In the genomic region with DNA sequence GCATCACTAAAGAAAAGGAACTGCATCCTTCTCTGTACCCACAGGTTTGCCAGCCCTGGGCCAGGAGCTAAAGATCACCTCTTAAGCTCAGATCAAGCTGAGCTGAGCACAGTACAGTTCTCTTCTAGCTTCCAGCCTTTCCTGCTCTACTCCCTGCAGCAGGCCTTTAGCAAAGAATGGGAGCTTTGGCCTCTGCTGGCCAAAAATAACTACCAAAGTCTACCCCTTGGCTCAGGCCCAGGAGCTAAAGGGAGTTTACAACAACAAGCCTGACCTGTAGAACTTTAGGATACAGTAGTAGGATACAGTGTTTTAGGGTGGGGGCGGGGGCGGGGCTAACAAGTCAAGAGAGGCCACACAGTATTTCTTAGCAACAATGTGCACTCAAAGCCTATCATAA, we compare ENCODE assay signal across 9 mouse cellular contexts. TPM values are rescaled to one million over a fixed set of nuclear protein-coding genes. Genes with fewer than 3 reads are reported as not detected.
DNase-seq lines count a peak whose midpoint lies in the region; ATAC-seq and TF ChIP-seq lines count a peak whose summit lies in the region.
"Had no signal": no experiment of that assay in that cellular context is flagged by ENCODE, and none has a peak within 500 bp of the region (broad histone marks: within the 10 kb centered on the region; RNA-seq: fewer than 3 reads in every experiment).

No protein-coding gene starts in this region.

- dilution Hi-C loops in CH12.LX (cut with MboI; ENCODE audit: extremely low pct_ligation_motif_present, extremely low pct_unique_long_range_greater_than_20kb, low sequenced_read_pairs) = no loop called here

- TF ChIP-seq POLR2A in CH12.LX (IDR thresholded peaks at IDR 0.05; ENCODE audit: low read depth, low read length) = no peak

- peaks cover 23 to 39% of the 10 kb centered on the region in 2 experiments for H3K36me3 ChIP-seq in CH12.LX (replicated peaks in 1 of 2; ENCODE audit: control insufficient read depth in 1 of 2, insufficient read depth in 1 of 2, low read length in 1 of 2)
- H3K36me3 ChIP-seq in embryonic facial prominence, embryonic 10.5 days (replicated peaks) = peaks cover 57% of the 10 kb centered on the region
- H3K36me3 ChIP-seq in limb, embryonic 10.5 days = peaks cover 63% of the 10 kb centered on the region
- H3K36me3 ChIP-seq in neural tube, embryonic 15.5 days = peaks cover 17% of the 10 kb centered on the region

- peaks cover 10 to 53% of the 10 kb centered on the region in 2 experiments for H3K4me1 ChIP-seq in CH12.LX (ENCODE audit: control insufficient read depth in 1 of 2, insufficient read depth in 2 of 2)
- H3K4me1 ChIP-seq in embryonic facial prominence, embryonic 10.5 days = peaks cover 78% of the 10 kb centered on the region
- peaks cover 74% of the 10 kb centered on the region for H3K4me1 ChIP-seq in limb, embryonic 10.5 days
- peaks cover 73% of the 10 kb centered on the region for H3K4me1 ChIP-seq in neural tube, embryonic 15.5 days

- H3K9me3 ChIP-seq in CH12.LX (replicated peaks; ENCODE audit: low read length) = no peaks in the 10 kb centered on the region
- H3K9me3 ChIP-seq in embryonic facial prominence, embryonic 10.5 days = no peaks in the 10 kb centered on the region
- no peaks in the 10 kb centered on the region for H3K9me3 ChIP-seq in limb, embryonic 10.5 days (replicated peaks)
- no peaks in the 10 kb centered on the region for H3K9me3 ChIP-seq in neural tube, embryonic 15.5 days (replicated peaks)

- no peaks in the 10 kb centered on the region for H3K27me3 ChIP-seq in CH12.LX (replicated peaks)
- H3K27me3 ChIP-seq in embryonic facial prominence, embryonic 10.5 days (replicated peaks; ENCODE audit: low read depth, poor library complexity, severe bottlenecking) = no peaks in the 10 kb centered on the region
- H3K27me3 ChIP-seq in limb, embryonic 10.5 days (ENCODE audit: low read depth, poor library complexity, severe bottlenecking) = no peaks in the 10 kb centered on the region
- no peaks in the 10 kb centered on the region for H3K27me3 ChIP-seq in neural tube, embryonic 15.5 days (replicated peaks)

- H3K27ac ChIP-seq in CH12.LX (ENCODE audit: insufficient read depth, low read depth) = peak overlapping the region; percentile 25; the same call in 1 of the 2 replicates
- H3K27ac ChIP-seq in embryonic facial prominence, embryonic 10.5 days (replicated peaks) = no peak overlapping the region
- no peak overlapping the region for H3K27ac ChIP-seq in limb, embryonic 10.5 days
- H3K27ac ChIP-seq in neural tube, embryonic 15.5 days (replicated peaks) = peak overlapping the region; percentile 90
- H3K27ac ChIP-seq: macrophage had no signal

- intact Hi-C loops in heart, postnatal 36 days (cut with DNase I) = loop anchor here (5.0 kb wide), 1 partner anchor 141 kb away; no protein-coding TSS in a partner anchor
- intact Hi-C loops in gastrocnemius, postnatal 14 days (cut with DNase I; ENCODE audit: low total_unique reads) = no loop called here

- H3K9ac ChIP-seq in CH12.LX (ENCODE audit: insufficient read depth, low read depth) = peak overlapping the region; percentile 94
- H3K9ac ChIP-seq in neural tube, embryonic 15.5 days (replicated peaks) = no peak overlapping the region

- no peak for ATAC-seq in neural tube, embryonic 15.5 days (ENCODE audit: low FRiP score)

- peak overlapping the region; percentile 91 for H3K4me2 ChIP-seq in CH12.LX (ENCODE audit: insufficient read depth, low read depth, poor library complexity, severe bottlenecking)
- H3K4me2 ChIP-seq in neural tube, embryonic 15.5 days = peak overlapping the region; percentile 94

- in situ Hi-C loops in CH12.LX (cut with MboI; ENCODE audit: low pct_ligation_motif_present, low pct_unique_long_range_greater_than_20kb, low sequenced_read_pairs) = no loop called here

- no peak for DNase-seq in CH12.LX (ENCODE audit: extremely low read depth)
- DNase-seq in embryonic facial prominence, embryonic 10.5 days (ENCODE audit: low spot score) = no peak
- peak; percentile 51 to 55 for DNase-seq in heart, postnatal 36 days
- DNase-seq in limb, embryonic 10.5 days (ENCODE audit: low spot score) = no peak
- DNase-seq in cerebellum, adult 11 months = no peak
- DNase-seq in gastrocnemius, postnatal 14 days = no peak
- no peak for DNase-seq in cerebellum, adult 8-10 months

- no peak for TF ChIP-seq EP300 in CH12.LX (IDR thresholded peaks at IDR 0.05; ENCODE audit: low read length)

- H3K79me2 ChIP-seq in CH12.LX (replicated peaks; ENCODE audit: control insufficient read depth, extremely low read depth, insufficient read depth, poor library complexity, severe bottlenecking) = peaks cover 62% of the 10 kb centered on the region

- no peak for TF ChIP-seq RAD21 in CH12.LX (IDR thresholded peaks at IDR 0.05; ENCODE audit: low read depth, low read length)

- no peak for TF ChIP-seq CTCF in CH12.LX (conservative IDR thresholded peaks at IDR 0.05 in 1 of 2, IDR thresholded peaks at IDR 0.05 in 1 of 2; ENCODE audit: low read depth in 2 of 2, low read length in 2 of 2)

- H3K4me3 ChIP-seq in CH12.LX (replicated peaks in 1 of 3; ENCODE audit: low read depth in 2 of 3, low read length in 2 of 3, poor library complexity in 1 of 3) = peak overlapping the region; percentile 4 to 79 (median 53)
- H3K4me3 ChIP-seq in embryonic facial prominence, embryonic 10.5 days = peak overlapping the region; percentile 76; the same call in 1 of the 2 replicates
- H3K4me3 ChIP-seq in limb, embryonic 10.5 days = peak overlapping the region; percentile 9; the same call in 1 of the 2 replicates
- peak overlapping the region; percentile 11; the same call in 1 of the 2 replicates for H3K4me3 ChIP-seq in neural tube, embryonic 15.5 days (replicated peaks)

- WGBS in embryonic facial prominence, embryonic 10.5 days = 76% methylated on average over 2 of the region's 2 CpGs
- 78% methylated on average over 2 of the region's 2 CpGs for WGBS in limb, embryonic 10.5 days
- 77% methylated on average over 2 of the region's 2 CpGs for WGBS in neural tube, embryonic 15.5 days

TF ChIP-seq in CH12.LX, 34 proteins besides CTCF, POLR2A, EP300 and RAD21:
- TF ChIP-seq MYC (IDR thresholded peaks at IDR 0.05; ENCODE audit: low read depth, low read length) (no peak), PAX5 (IDR thresholded peaks at IDR 0.05; ENCODE audit: low read length) (no peak), HCFC1 (IDR thresholded peaks at IDR 0.05; ENCODE audit: low read depth, low read length) (no peak), ZMIZ1 (IDR thresholded peaks at IDR 0.05; ENCODE audit: low read depth, low read length) (no peak), NELFE (IDR thresholded peaks at IDR 0.05; ENCODE audit: low read depth, low read length) (no peak), ELF1 (IDR thresholded peaks at IDR 0.05; ENCODE audit: low read depth, low read length) (no peak)

RNA-seq across cellular contexts. Expression of gene Nfe2l1, which starts 3.3 kb away (rescaled TPM):
- 113 and 169 TPM in 2 replicates for total RNA-seq in CH12.LX (2012; rRNA removed)
- 61.1 and 77.7 TPM in 2 replicates for total RNA-seq in CH12.LX (2014; rRNA removed)
- polyA plus RNA-seq in CH12.LX (2012; ENCODE audit: insufficient read length, low read depth) = 145 and 182 TPM in 2 replicates
- 65.4 and 69.9 TPM in 2 replicates for polyA plus RNA-seq in embryonic facial prominence, embryonic 10.5 days (2016; fragmentation: Nextera tagmentation; extraction: Ambion mirVana)
- 100 to 1,000 TPM; 397 to 404 TPM for total RNA-seq in heart, postnatal 36 days (2021)
- 60.0 and 69.3 TPM in 2 replicates for polyA plus RNA-seq in limb, embryonic 10.5 days (2016; fragmentation: Nextera tagmentation; extraction: Ambion mirVana)
- polyA plus RNA-seq in neural tube, embryonic 15.5 days (2015; fragmentation: Nextera tagmentation; extraction: Ambion mirVana) = 71.8 and 78.2 TPM in 2 replicates
- 100 to 1,000 TPM; 241 to 268 TPM for total RNA-seq in gastrocnemius, postnatal 14 days (2021)

RNA-seq across cellular contexts. Expression of gene Copz2, which starts 23.2 kb away (rescaled TPM):
- total RNA-seq in CH12.LX (2012; rRNA removed) = 1.3 and 4.1 TPM in 2 replicates
- 0.28 and 0.35 TPM in 2 replicates for total RNA-seq in CH12.LX (2014; rRNA removed)
- polyA plus RNA-seq in CH12.LX (2012; ENCODE audit: insufficient read length, low read depth) = 0.87 and 0.99 TPM in 2 replicates
- polyA plus RNA-seq in embryonic facial prominence, embryonic 10.5 days (2016; fragmentation: Nextera tagmentation; extraction: Ambion mirVana) = 36.2 and 37.4 TPM in 2 replicates
- total RNA-seq in heart, postnatal 36 days (2021) = 10 to 100 TPM; 36.0 to 39.4 TPM
- 25.9 and 39.9 TPM in 2 replicates for polyA plus RNA-seq in limb, embryonic 10.5 days (2016; fragmentation: Nextera tagmentation; extraction: Ambion mirVana)
- polyA plus RNA-seq in neural tube, embryonic 15.5 days (2015; fragmentation: Nextera tagmentation; extraction: Ambion mirVana) = 29.2 and 42.0 TPM in 2 replicates
- total RNA-seq in gastrocnemius, postnatal 14 days (2021) = 10 to 100 TPM; 28.3 to 36.3 TPM

RNA-seq across cellular contexts. Expression of gene Cbx1, which starts 37.6 kb away (rescaled TPM):
- total RNA-seq in CH12.LX (2012; rRNA removed) (144 and 163 TPM in 2 replicates), CH12.LX (2014; rRNA removed) (115 and 138 TPM in 2 replicates)
- polyA plus RNA-seq in CH12.LX (2012; ENCODE audit: insufficient read length, low read depth) = 223 and 251 TPM in 2 replicates
- 201 and 213 TPM in 2 replicates for polyA plus RNA-seq in embryonic facial prominence, embryonic 10.5 days (2016; fragmentation: Nextera tagmentation; extraction: Ambion mirVana)
- total RNA-seq in heart, postnatal 36 days (2021) = 10 to 100 TPM; 32.5 to 35.2 TPM
- 179 and 200 TPM in 2 replicates for polyA plus RNA-seq in limb, embryonic 10.5 days (2016; fragmentation: Nextera tagmentation; extraction: Ambion mirVana)
- polyA plus RNA-seq in neural tube, embryonic 15.5 days (2015; fragmentation: Nextera tagmentation; extraction: Ambion mirVana) = 60.9 and 69.5 TPM in 2 replicates
- total RNA-seq in gastrocnemius, postnatal 14 days (2021) = 10 to 100 TPM; 36.4 to 37.5 TPM

RNA-seq across cellular contexts. Expression of gene Snx11, which starts 49.1 kb away (rescaled TPM):
- 153 and 173 TPM in 2 replicates for total RNA-seq in CH12.LX (2012; rRNA removed)
- total RNA-seq in CH12.LX (2014; rRNA removed) = 244 and 246 TPM in 2 replicates
- 208 and 217 TPM in 2 replicates for polyA plus RNA-seq in CH12.LX (2012; ENCODE audit: insufficient read length, low read depth)
- 22.4 and 25.5 TPM in 2 replicates for polyA plus RNA-seq in embryonic facial prominence, embryonic 10.5 days (2016; fragmentation: Nextera tagmentation; extraction: Ambion mirVana)
- 10 to 100 TPM; 12.1 to 12.6 TPM for total RNA-seq in heart, postnatal 36 days (2021)
- polyA plus RNA-seq in limb, embryonic 10.5 days (2016; fragmentation: Nextera tagmentation; extraction: Ambion mirVana) = 21.4 and 22.0 TPM in 2 replicates
- polyA plus RNA-seq in neural tube, embryonic 15.5 days (2015; fragmentation: Nextera tagmentation; extraction: Ambion mirVana) = 70.4 and 81.7 TPM in 2 replicates
- 10 to 100 TPM in 1 of 2 experiments, 1 to 10 TPM in 1; 7.7 to 11.0 TPM for total RNA-seq in gastrocnemius, postnatal 14 days (2021)

Comparison
In these comparisons a context has a peak if more than half of its experiments do, and no peak if none do; other contexts are left out.
1. DNase-seq: peak in heart, postnatal 36 days (2 of 2); none in CH12.LX (single experiment), embryonic facial prominence, embryonic 10.5 days (single experiment), limb, embryonic 10.5 days (single experiment), cerebellum, adult 11 months (single experiment), gastrocnemius, postnatal 14 days (single experiment) and cerebellum, adult 8-10 months (single experiment).
2. H3K27ac ChIP-seq: peak in CH12.LX (single experiment) and neural tube, embryonic 15.5 days (single experiment); none in embryonic facial prominence, embryonic 10.5 days (single experiment) and limb, embryonic 10.5 days (single experiment).
3. H3K4me3 ChIP-seq: peak in every context shown above with its lines; median percentile 76 in embryonic facial prominence, embryonic 10.5 days; 53 in CH12.LX; 11 in neural tube, embryonic 15.5 days; 9 in limb, embryonic 10.5 days.
4. RNA of gene Copz2, which starts 23.2 kb away (polyA plus RNA-seq): 25.9 to 39.9 TPM in limb, embryonic 10.5 days, 36.2 to 37.4 TPM in embryonic facial prominence, embryonic 10.5 days and 29.2 to 42.0 TPM in neural tube, embryonic 15.5 days; 0.87 to 0.99 TPM in CH12.LX; every median in the first group is over 10 times any median in the second.